Mouse (Mus musculus) heart, postnatal 0 days (tissue): ENCODE measurements at regions not wholly inside any gene's neighbourhood (a gene's known extent, or its start where the extent isn't known, plus 50 kb on each side); places are given as distances from the start of the nearest gene placed in this dataset.

Experiments used
- ATAC-seq: fragments of 200-750 bp; cut with Nextera tagmentation; 2 replicates; pipeline ENCODE4 v1.8.0; 2017; ENCODE audit warnings: low read depth, moderate number of reproducible peaks, moderate library complexity; ENCODE audit not compliant: insufficient read depth
- DNase-seq: peaks from one replicate; pipeline ENCODE4 v3.0.0-alpha.2; 2016; ENCODE audit warnings: low spot score
- H3K27ac ChIP-seq: fragments of 300-500 bp; sonication (generic); 2 replicates; pipeline ENCODE4 v1.5.1; 2014; ENCODE audit warnings: low read depth, mild to moderate bottlenecking
- H3K27me3 ChIP-seq: fragments of 300-500 bp; sonication (generic); 2 replicates; pipeline ENCODE4 v1.6.1; 2014; ENCODE audit warnings: low read length, mixed read lengths; ENCODE audit not compliant: control insufficient read depth, insufficient read depth
- H3K36me3 ChIP-seq: fragments of 300-500 bp; sonication (generic); replicated peaks from 2 replicates; pipeline ENCODE4 v1.6.1; 2014; ENCODE audit warnings: low read length, mixed read lengths; ENCODE audit not compliant: control insufficient read depth, insufficient read depth
- H3K4me1 ChIP-seq: fragments of 300-500 bp; sonication (generic); 2 replicates; pipeline ENCODE4 v1.6.1; 2014; ENCODE audit warnings: antibody characterized with exemption; ENCODE audit not compliant: control insufficient read depth, insufficient read depth
- H3K4me2 ChIP-seq: fragments of 300-500 bp; sonication (generic); 2 replicates; pipeline ENCODE4 v1.6.1; 2014; ENCODE audit warnings: low read depth, mild to moderate bottlenecking, low read length, moderate library complexity
- H3K4me3 ChIP-seq: fragments of 300-500 bp; sonication (generic); 2 replicates; pipeline ENCODE4 v1.5.1; 2014; ENCODE audit warnings: low read depth, low read length
- H3K9ac ChIP-seq: fragments of 300-500 bp; sonication (generic); replicated peaks from 2 replicates; pipeline ENCODE4 v1.6.1; 2014; ENCODE audit warnings: low read depth, low read length, mixed read lengths
- H3K9me3 ChIP-seq: fragments of 300-500 bp; sonication (generic); replicated peaks from 2 replicates; pipeline ENCODE4 v1.6.1; 2016; ENCODE audit warnings: low read length; ENCODE audit not compliant: control insufficient read depth
- CTCF ChIP-seq: IDR thresholded peaks from 2 replicates; pipeline ENCODE4 v1.5.1; 2016; ENCODE audit warnings: antibody characterized with exemption, control low read depth, low read depth
- EP300 ChIP-seq: IDR thresholded peaks from 2 replicates; pipeline ENCODE4 v1.6.1; 2016; ENCODE audit warnings: antibody characterized with exemption, low read depth
- WGBS: fragments of 180-500 bp; shearing (Covaris S2); extraction: QIAGEN DNeasy Blood & Tissue Kit; methylation state at CpG from one replicate; pipeline ENCODE4 v1.1.7; 2014; 5-methylcytosine and 5-hydroxymethylcytosine counted together

- Histone ChIP-seq H3K4me1 (no peaks in the 10 kb centered on the region), H3K9me3 (no peaks in the 10 kb centered on the region), H3K4me2 (no peak overlapping the region), H3K27me3 (no peaks in the 10 kb centered on the region), H3K36me3 (no peaks in the 10 kb centered on the region), H3K9ac (no peak overlapping the region), H3K4me3 (no peak overlapping the region), H3K27ac (no peak overlapping the region)
- 64% methylated on average over 5 of the region's 5 CpGs for WGBS
- DNase-seq: no peak
- no peak for TF ChIP-seq CTCF
- TF ChIP-seq EP300: no peak
- ATAC-seq: no peak
Observed at GRCm38 (mm10) chr13:69954171-69954570, 152.0 kb downstream of the Med10 start.

- Histone ChIP-seq H3K4me1 (no peaks in the 10 kb centered on the region), H3K4me3 (no peak overlapping the region), H3K9ac (no peak overlapping the region), H3K27me3 (no peaks in the 10 kb centered on the region), H3K36me3 (no peaks in the 10 kb centered on the region), H3K4me2 (no peak overlapping the region), H3K9me3 (no peaks in the 10 kb centered on the region), H3K27ac (no peak overlapping the region)
- WGBS: 39% methylated on average over 2 of the region's 2 CpGs
- ATAC-seq (no peak), DNase-seq (no peak)
- TF ChIP-seq CTCF: no peak
Observed at GRCm38 (mm10) chr13:69955503-69955902, 153.3 kb downstream of the Med10 start.

GRCm38 (mm10) chr13:69963944-69964343 lies 161.7 kb downstream of the Med10 start:
- no peaks in the 10 kb centered on the region for H3K4me1 ChIP-seq
- H3K9ac ChIP-seq: no peak overlapping the region
- H3K36me3 ChIP-seq: no peaks in the 10 kb centered on the region
- TF ChIP-seq CTCF: no peak
- no peak for TF ChIP-seq EP300
- DNase-seq: no peak
- no peak overlapping the region for H3K4me3 ChIP-seq
- 65% methylated on average over 8 of the region's 8 CpGs for WGBS
- no peaks in the 10 kb centered on the region for H3K9me3 ChIP-seq
- H3K4me2 ChIP-seq: no peak overlapping the region
- ATAC-seq: no peak
- H3K27me3 ChIP-seq: no peaks in the 10 kb centered on the region
- no peak overlapping the region for H3K27ac ChIP-seq

GRCm38 (mm10) chr13:69971281-69972057 lies 169.3 kb downstream of the Med10 start:
- H3K4me2 ChIP-seq: no peak overlapping the region
- 70% methylated on average over 9 of the region's 9 CpGs for WGBS

GRCm38 (mm10) chr13:69974835-69975234 lies 172.6 kb downstream of the Med10 start:
- Histone ChIP-seq H3K36me3 (no peaks in the 10 kb centered on the region), H3K27me3 (no peaks in the 10 kb centered on the region), H3K4me1 (no peaks in the 10 kb centered on the region), H3K4me3 (no peak overlapping the region), H3K9me3 (no peaks in the 10 kb centered on the region), H3K27ac (no peak overlapping the region), H3K9ac (no peak overlapping the region), H3K4me2 (no peak overlapping the region)
- ATAC-seq (no peak), DNase-seq (no peak)
- TF ChIP-seq EP300: no peak
- TF ChIP-seq CTCF: no peak
- WGBS: 67% methylated on average over 5 of the region's 5 CpGs

More at GRCm38 (mm10) chr13:69971281-69972057, 169.3 kb downstream of the Med10 start:
- no peak for ATAC-seq
- Histone ChIP-seq H3K27me3 (no peaks in the 10 kb centered on the region), H3K27ac (no peak overlapping the region), H3K9ac (no peak overlapping the region), H3K4me3 (no peak overlapping the region), H3K36me3 (no peaks in the 10 kb centered on the region), H3K4me1 (no peaks in the 10 kb centered on the region), H3K9me3 (no peaks in the 10 kb centered on the region)
- no peak for TF ChIP-seq EP300
- no peak for TF ChIP-seq CTCF
- DNase-seq: no peak

GRCm38 (mm10) chr13:69984159-69984558 lies 182.0 kb downstream of the Med10 start:
- Histone ChIP-seq H3K4me2 (no peak overlapping the region), H3K4me3 (no peak overlapping the region), H3K9me3 (no peaks in the 10 kb centered on the region), H3K4me1 (0 out of 2 replicates have a peak, but pooled peaks cover 4% of the 10 kb centered on the region), H3K9ac (no peak overlapping the region), H3K27me3 (no peaks in the 10 kb centered on the region), H3K27ac (no peak overlapping the region), H3K36me3 (no peaks in the 10 kb centered on the region)
- ATAC-seq (no peak), DNase-seq (no peak)
- no peak for TF ChIP-seq EP300
- 45% methylated on average over 1 of the region's 1 CpGs for WGBS
